Mouse (Mus musculus) G1E (cell line): ENCODE measurements around the gene Gm6793. TPM values are rescaled to one million over a fixed set of nuclear protein-coding genes. Genes with fewer than 3 reads are reported as not detected.

ENCODE experiments used
- ATAC-seq: 2 replicates; pipeline ENCODE4 v1.8.0; 2016; ENCODE audit warnings: mild to moderate bottlenecking; ENCODE audit not compliant: insufficient number of reproducible peaks, poor library complexity, low FRiP score, severe bottlenecking; ENCODE audit errors: extremely low read depth
- DNase-seq: peaks from one replicate; pipeline ENCODE4 v3.0.0; 2012; ENCODE audit warnings: low spot score
- H3K27me3 ChIP-seq: 2 replicates; pipeline ENCODE4 v1.6.1; 2012; ENCODE audit warnings: mild to moderate bottlenecking, low read length, inconsistent platforms; ENCODE audit not compliant: insufficient read depth
- H3K36me3 ChIP-seq: replicated peaks from 2 replicates; pipeline ENCODE3; 2012; ENCODE audit warnings: mild to moderate bottlenecking, inconsistent platforms
- H3K4me1 ChIP-seq: 2 replicates; pipeline ENCODE4 v1.6.1; 2012; ENCODE audit warnings: low read depth, low read length, inconsistent platforms, mixed read lengths; ENCODE audit not compliant: insufficient read depth
- H3K4me3 ChIP-seq: 2 replicates; pipeline ENCODE4 v1.5.1; 2012; ENCODE audit warnings: low read depth, mild to moderate bottlenecking, inconsistent platforms, low read length, moderate library complexity, mixed read lengths
- H3K9me3 ChIP-seq: replicated peaks from 2 replicates; pipeline ENCODE4 v1.6.1; 2012; ENCODE audit warnings: inconsistent platforms
- CTCF ChIP-seq: IDR thresholded peaks from 2 replicates; pipeline ENCODE4 v1.5.1; 2012; ENCODE audit warnings: low read depth, low read length, inconsistent platforms, mixed read lengths
- GATA1 ChIP-seq: IDR thresholded peaks from 2 replicates; pipeline ENCODE4 v1.6.1; 2012; ENCODE audit warnings: borderline replicate concordance, low read length, inconsistent platforms, mixed read lengths
- GATA2 ChIP-seq: IDR thresholded peaks from 2 replicates; pipeline ENCODE4 v1.6.1; 2012; ENCODE audit warnings: low read depth, low read length, inconsistent platforms, borderline replicate concordance
- POLR2AphosphoS5 ChIP-seq: IDR thresholded peaks from 2 replicates; pipeline ENCODE4 v1.6.1; 2012; ENCODE audit warnings: low read depth, low read length, inconsistent platforms; ENCODE audit not compliant: insufficient replicate concordance
- TAL1 ChIP-seq: conservative IDR thresholded peaks from 2 replicates; pipeline ENCODE4 v1.6.1; 2012; ENCODE audit warnings: low read depth, low read length, inconsistent platforms, mixed read lengths
- polyA plus RNA-seq: library from polyadenylated mRNA; stranded (reverse); fragments of >175 nt; gene quantifications from 2 replicates; pipeline ENCODE4 v1.2.3, GENCODE M21; 2012
- total RNA-seq, 2 experiments: library from RNA; stranded (forward) in 1 of 2; stranded (reverse) in 1 of 2; fragments of 200-1000 nt in 1 of 2; fragments of >200 nt in 1 of 2; fragmentation: Nextera tagmentation in 1 of 2; gene quantifications; 2 replicates each; pipeline ENCODE4 v1.2.3; 2014 to 2017

Gene Gm6793
- total and polyA plus RNA-seq, 3 experiments = 0.11 TPM; not detected in 2

DNA sequence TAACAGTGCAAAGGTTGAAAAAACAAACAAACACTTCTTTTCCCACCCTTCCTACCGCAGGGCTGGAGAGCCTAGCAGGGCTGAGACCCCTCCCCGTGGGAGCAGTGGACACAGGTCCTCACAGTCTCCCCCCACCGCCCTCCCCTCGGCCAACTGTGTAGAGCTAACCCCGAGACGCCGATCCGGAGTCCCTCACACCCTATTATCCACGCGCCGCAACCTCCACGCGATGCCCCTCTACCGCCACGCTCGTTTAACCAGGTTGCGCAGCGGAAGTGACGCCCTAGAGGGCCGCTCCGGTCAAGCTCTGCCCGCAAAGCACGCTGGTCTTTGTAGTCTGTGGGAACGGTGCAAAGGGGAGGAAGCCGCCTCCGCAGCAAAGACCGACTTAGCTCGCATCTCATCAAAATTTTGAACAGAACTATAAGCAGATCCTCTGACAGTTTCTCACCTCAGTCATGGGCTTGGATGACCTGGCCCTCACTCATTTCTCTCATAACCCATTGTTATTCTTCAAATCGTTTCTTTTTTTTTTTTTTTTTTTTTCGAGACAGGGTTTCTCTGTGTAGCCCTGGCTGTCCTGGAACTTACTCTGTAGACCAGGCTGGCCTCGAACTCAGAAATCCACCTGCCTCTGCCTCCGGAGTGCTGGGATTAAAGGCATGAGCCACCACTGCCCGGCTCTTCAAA, 22.7 kb downstream of the Gm6793 start, which contains the start of gene Adat1:
Adat1 (minus strand) TSS at position 290 of the 690 bp plus-strand sequence.
- H3K27me3 ChIP-seq = no peaks in the 10 kb centered on the region
- DNase-seq = peak; percentile 88
- peak; percentile 97 for ATAC-seq
- peak within 1 kb of the TSS; percentile 92 for H3K4me3 ChIP-seq
- H3K36me3 ChIP-seq = peaks cover 77% of the 10 kb centered on the region
- no peak for TF ChIP-seq CTCF
- TF ChIP-seq GATA2 = no peak
- TF ChIP-seq POLR2AphosphoS5 = no peak
- no peak for TF ChIP-seq GATA1
- TF ChIP-seq TAL1 = no peak
- peaks cover 28% of the 10 kb centered on the region for H3K4me1 ChIP-seq
- no peaks in the 10 kb centered on the region for H3K9me3 ChIP-seq

- TF ChIP-seq GATA2 (no peak), GATA1 (no peak), TAL1 (no peak), POLR2AphosphoS5 (no peak), CTCF (no peak)
- Histone ChIP-seq H3K27me3 (no peaks in the 10 kb centered on the region), H3K4me3 (peak overlapping the region; percentile 92), H3K36me3 (peaks cover 74% of the 10 kb centered on the region), H3K9me3 (no peaks in the 10 kb centered on the region), H3K4me1 (peaks cover 28% of the 10 kb centered on the region)
- ATAC-seq (no peak), DNase-seq (no peak)
Observed at GRCm38 (mm10) chr8:111991278-111991677, 23.6 kb downstream of the Gm6793 start.

- DNase-seq (peak; percentile 74), ATAC-seq (peak; percentile 52; the same call in 1 of the 2 replicates)
- H3K4me1 ChIP-seq = peaks cover 28% of the 10 kb centered on the region
- peaks cover 73% of the 10 kb centered on the region for H3K36me3 ChIP-seq
- no peaks in the 10 kb centered on the region for H3K27me3 ChIP-seq
- TF ChIP-seq GATA2 (no peak), CTCF (peak; percentile 88), POLR2AphosphoS5 (no peak), TAL1 (no peak), GATA1 (no peak)
- no peak overlapping the region for H3K4me3 ChIP-seq
- no peaks in the 10 kb centered on the region for H3K9me3 ChIP-seq
Observed at GRCm38 (mm10) chr8:111989911-111990310, 24.9 kb downstream of the Gm6793 start.

- Histone ChIP-seq H3K9me3 (no peaks in the 10 kb centered on the region), H3K4me3 (no peak overlapping the region), H3K27me3 (no peaks in the 10 kb centered on the region), H3K36me3 (peaks cover 92% of the 10 kb centered on the region), H3K4me1 (peaks cover 14% of the 10 kb centered on the region)
- TF ChIP-seq GATA1 (no peak), POLR2AphosphoS5 (no peak), CTCF (no peak), GATA2 (no peak), TAL1 (no peak)
- ATAC-seq (no peak), DNase-seq (no peak)
Observed at GRCm38 (mm10) chr8:111984511-111984910, 30.3 kb downstream of the Gm6793 start.

DNA sequence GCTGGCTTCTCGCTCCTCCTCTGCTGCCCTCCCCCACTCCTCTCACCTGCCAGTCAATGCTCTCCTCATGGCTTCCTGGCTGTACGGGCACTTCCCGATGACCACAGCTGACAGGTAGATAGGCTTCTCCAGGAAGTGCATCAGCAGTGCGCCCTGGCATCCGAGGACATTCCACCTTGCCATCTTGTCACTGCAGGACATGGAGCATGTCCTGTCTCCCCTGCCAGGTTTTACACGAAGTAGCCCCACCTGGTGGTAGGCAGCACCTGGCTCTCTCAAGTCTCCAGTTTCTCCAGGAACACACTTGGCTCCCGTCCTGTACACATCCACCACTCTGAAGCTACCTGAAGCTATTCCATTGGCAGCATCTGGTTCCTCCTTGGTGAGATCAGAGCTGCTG, 32.7 kb downstream of the Gm6793 start:
- Histone ChIP-seq H3K27me3 (no peaks in the 10 kb centered on the region), H3K4me1 (peaks cover 6% of the 10 kb centered on the region; the same call in 1 of the 2 replicates), H3K9me3 (no peaks in the 10 kb centered on the region), H3K36me3 (peaks cover 91% of the 10 kb centered on the region), H3K4me3 (no peak overlapping the region)
- DNase-seq = no peak
- TF ChIP-seq GATA2 (no peak), CTCF (0 out of 2 replicates have a peak, but pooled peaks have one; percentile 11)
- ATAC-seq = no peak

- no peak for DNase-seq
- ATAC-seq = no peak
- Histone ChIP-seq H3K27me3 (no peaks in the 10 kb centered on the region), H3K4me3 (no peak overlapping the region), H3K4me1 (peaks cover 11% of the 10 kb centered on the region), H3K9me3 (peaks cover 14% of the 10 kb centered on the region), H3K36me3 (peaks cover 91% of the 10 kb centered on the region)
- TF ChIP-seq TAL1 (no peak), GATA2 (no peak), GATA1 (no peak), POLR2AphosphoS5 (no peak), CTCF (no peak)
Observed at GRCm38 (mm10) chr8:111978147-111978546, 36.7 kb downstream of the Gm6793 start.
